Mouse (Mus musculus): Measurements from ENCODE around the gene L3mbtl2.
"Not testable (repeated sequence)": the region's sequence is repeated elsewhere in the genome, so short reads cannot be mapped to it uniquely, and the experiment has no call there.

The L3mbtl2 gene

DNA sequence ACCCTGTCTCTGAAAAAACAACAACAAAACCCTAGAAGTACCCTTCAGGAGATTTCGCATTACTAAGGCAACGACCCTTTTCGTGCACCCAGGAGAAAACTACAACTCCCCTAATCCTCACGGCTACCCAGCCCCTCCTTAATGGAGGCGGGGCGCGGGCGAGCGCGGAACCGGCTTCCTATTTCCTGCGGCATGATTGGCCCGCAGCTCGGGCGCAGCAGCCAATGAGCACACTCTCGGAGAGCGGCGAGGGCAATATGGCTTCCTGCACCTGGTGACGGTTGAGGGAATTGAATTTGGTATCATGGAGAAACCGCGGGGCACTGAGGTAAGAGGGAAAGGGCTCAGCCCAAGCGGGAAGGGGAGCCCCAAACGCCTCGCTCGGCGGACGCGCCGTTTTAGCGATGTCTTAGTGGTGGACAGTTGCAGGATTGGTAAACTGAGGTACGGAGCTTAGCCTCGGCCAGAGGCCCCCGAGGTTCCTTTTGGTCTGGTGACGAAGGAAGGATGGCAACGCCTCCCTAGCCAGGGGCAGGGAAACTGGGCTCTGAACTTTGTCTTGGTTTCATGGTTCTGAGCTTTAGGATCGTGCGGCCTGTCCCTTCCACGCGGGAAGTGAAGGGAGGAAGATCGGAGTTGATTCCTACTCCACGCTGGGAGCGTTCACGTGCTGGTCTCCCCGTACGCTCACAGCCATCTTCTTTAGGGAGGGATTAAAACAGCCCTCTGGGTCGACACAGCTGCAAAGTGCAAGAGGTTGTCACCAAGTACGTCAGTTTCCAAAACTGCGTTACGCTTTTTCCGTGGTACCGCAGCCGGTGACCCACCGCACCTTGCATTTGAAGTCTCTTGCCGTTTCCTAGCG lies at the start of gene L3mbtl2:
L3mbtl2 (plus strand) TSS at position 193 of the 865 bp plus-strand sequence.
- DNase-seq: peak; percentile 90

DNA sequence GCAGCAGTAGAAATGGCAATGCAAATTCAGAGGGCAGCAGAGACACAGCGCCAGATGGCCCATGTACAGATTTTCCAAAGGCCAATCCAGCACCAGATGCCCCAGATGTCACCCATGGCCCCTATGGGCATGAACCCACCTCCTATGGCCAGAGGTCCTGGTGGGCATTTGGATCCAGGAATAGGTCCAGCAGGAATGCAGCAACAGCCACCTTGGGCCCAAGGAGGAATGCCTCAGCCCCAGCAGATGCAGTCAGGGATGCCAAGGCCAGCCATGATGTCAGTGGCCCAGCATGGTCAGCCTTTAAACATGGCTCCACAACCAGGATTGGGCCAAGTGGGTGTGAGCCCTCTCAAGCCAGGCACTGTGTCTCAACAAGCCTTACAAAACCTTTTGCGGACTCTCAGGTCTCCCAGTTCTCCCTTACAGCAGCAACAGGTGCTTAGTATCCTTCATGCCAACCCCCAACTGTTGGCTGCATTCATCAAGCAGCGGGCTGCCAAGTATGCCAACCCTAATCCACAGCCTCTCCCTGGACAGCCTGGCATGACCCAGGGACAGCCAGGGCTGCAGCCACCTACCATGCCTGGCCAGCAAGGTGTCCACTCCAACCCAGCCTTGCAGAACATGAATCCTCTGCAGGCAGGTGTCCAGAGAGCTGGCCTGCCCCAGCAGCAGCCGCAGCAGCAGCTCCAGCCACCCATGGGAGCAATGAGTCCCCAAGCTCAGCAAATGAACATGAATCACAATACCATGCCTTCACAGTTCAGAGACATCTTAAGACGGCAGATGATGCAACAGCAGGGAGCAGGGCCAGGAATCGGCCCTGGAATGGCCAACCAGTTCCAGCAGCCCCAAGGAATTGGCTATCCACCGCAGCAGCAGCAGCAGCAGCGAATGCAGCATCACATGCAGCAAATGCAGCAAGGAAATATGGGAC lies 13.9 kb upstream of the L3mbtl2 start:
- no peak for DNase-seq

DNA sequence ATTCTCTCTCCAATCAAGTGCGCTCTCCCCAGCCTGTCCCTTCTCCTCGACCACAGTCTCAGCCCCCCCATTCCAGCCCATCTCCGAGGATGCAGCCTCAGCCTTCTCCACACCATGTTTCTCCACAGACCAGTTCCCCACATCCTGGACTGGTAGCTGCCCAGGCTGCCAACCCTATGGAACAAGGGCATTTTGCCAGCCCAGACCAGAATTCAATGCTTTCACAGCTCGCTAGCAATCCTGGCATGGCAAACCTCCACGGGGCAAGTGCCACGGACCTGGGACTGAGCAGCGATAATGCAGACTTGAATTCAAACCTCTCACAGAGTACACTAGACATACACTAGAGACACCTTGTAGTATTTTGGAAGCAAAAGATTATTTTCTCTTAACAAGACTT lies 13.1 kb upstream of the L3mbtl2 start:
- DNase-seq: no peak

DNA sequence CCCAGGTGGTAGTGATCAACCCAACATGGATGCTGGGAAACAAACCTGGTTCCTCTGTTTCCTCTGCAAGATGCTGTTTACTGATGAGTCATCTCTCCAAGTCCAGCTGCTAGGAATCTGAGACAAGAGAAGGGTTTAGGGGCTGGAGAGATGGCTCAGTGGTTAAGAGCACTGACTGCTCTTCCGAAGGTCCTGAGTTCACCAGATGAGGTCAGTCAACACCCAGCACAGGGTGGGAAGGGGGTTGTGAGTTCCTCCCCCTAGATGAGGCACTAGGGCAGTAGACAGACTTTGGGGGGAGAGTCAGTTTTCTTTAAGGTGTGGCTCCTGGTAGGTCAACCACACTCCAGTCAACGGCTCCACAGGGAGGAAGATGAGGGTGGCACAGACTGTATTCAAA lies 2.0 kb upstream of the L3mbtl2 start:
- no peak for DNase-seq

DNA sequence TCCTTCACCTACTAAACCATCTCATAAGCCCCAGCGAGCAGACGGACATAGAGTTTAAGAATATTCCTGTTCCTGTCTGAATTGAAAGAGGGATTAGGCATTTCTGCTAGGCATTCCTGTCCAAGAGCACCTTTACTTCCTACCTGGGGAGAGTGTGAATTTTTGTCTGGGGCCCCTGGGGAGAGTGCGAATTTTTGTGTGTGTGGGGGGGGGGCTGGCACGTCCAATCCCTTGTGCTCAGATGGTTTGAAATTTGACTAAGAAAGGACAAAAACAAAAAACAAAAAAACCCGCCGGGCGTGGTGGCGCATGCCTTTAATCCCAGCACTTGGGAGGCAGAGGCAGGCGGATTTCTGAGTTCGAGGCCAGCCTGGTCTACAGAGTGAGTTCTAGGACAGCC lies 408 bp upstream of the L3mbtl2 start:
- DNase-seq: no peak

DNA sequence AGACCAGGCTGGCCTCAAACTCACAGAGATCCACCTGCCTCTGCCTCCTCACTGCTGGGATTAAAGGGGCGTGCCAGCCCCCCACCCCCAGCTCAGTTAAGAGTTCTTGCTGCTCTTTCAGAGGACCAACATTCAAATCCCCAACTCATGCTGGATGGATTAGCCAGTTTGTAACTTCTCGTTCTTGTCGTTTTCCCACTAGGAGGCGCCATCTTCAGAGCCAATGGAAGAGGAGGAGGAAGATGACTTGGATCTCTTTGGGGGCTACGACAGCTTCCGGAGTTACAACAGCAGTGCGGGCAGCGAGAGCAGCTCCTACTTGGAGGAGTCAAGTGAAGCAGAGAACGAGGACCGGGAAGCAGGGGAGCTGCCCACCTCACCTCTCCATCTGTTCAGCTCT lies 3.3 kb downstream of the L3mbtl2 start:
- no peak for DNase-seq

DNA sequence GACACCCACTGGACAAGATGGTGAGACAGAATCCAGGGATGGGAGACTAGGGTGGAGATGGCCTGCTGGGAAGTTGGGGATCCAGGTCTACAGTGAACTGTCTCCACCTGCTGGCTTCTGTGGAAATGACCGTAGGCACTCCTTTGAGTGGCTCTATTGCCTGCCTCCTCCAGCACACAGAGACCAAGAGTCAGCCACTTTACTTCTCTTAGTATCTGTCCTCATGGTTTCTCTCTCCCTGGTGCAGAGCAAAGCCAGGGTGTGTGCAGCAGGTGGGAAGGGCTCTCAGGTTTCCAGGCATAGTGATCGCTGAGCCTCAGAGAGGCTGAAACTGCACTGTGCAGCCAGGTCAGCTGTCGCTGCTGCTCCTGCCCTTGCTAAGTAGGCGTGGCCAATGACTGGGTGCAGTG lies 6.5 kb downstream of the L3mbtl2 start:
- no peak for DNase-seq

DNA sequence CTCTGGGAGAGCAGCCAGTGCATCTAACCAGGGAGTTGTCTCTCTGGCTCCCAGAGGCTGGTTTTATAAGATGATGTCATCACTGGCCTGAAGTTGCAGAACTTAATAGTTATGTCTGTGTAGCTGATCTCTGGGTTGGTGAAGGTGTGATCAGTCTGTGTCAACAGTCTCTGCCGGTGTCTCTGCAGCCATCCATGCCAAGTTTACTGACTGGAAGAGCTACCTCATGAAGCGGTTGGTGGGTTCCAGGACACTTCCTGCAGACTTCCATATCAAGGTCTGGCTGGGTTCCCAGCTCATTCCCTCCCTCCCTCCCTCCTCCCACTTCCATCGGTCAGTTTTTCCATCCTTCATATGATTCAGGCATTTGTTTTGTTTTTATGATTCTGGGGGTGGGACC lies 12.9 kb downstream of the L3mbtl2 start:
- DNase-seq: no peak

DNA sequence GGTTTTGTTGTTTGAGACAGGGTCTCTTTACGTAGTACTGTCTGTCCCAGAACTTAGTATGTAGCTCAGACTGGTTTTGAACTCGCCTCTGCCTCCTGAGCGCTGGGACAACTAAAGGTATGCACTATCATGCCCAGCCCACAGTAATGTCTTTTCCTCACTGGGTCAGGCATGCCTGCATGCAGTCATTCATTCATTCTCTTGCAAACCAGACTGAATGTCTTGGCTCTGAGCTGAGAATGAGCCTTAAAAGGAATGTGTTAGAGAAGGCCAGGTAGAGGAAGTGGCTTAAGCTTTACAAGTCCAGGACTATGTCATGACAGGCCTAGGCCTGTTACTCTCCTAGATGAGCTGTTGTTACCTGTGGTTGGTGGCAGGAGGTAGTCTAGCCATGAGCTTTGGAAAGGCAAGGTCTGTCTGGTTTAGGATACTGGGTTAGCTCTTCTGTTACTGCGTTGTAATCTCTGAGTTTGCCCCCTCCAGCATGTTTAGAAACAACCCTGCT lies 16.7 kb downstream of the L3mbtl2 start:
- no peak for DNase-seq

DNA sequence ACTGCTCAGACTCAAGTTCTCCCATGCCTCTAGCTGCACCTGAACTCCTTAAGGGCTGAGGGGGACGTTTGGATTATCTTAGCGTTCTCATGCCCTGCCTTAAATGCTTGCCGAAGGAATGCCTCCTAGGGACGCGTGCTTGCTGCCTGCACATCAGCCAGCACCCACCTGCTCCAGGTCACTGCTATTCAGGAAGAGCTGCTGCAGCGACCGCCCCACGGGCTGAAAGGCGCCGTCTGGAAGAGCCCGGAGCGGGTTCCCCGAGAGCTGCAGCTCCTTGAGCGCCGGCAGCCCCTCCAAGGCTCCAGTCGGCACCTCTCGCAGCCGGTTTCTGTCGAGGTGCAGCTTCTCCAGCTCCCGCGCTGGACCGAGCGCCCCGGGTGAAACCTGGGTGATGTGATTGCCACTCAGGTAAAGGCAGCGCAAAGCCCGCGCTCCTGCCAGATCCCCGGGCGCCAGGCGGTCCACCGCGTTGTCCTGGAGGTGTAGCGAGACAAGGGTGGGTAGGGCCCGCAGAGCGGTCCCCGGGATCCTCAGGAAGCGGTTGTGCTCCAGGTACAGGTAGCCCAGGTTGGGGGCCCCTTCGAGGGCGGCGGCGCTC lies 29.8 kb downstream of the L3mbtl2 start:
- DNase-seq: no peak

DNA sequence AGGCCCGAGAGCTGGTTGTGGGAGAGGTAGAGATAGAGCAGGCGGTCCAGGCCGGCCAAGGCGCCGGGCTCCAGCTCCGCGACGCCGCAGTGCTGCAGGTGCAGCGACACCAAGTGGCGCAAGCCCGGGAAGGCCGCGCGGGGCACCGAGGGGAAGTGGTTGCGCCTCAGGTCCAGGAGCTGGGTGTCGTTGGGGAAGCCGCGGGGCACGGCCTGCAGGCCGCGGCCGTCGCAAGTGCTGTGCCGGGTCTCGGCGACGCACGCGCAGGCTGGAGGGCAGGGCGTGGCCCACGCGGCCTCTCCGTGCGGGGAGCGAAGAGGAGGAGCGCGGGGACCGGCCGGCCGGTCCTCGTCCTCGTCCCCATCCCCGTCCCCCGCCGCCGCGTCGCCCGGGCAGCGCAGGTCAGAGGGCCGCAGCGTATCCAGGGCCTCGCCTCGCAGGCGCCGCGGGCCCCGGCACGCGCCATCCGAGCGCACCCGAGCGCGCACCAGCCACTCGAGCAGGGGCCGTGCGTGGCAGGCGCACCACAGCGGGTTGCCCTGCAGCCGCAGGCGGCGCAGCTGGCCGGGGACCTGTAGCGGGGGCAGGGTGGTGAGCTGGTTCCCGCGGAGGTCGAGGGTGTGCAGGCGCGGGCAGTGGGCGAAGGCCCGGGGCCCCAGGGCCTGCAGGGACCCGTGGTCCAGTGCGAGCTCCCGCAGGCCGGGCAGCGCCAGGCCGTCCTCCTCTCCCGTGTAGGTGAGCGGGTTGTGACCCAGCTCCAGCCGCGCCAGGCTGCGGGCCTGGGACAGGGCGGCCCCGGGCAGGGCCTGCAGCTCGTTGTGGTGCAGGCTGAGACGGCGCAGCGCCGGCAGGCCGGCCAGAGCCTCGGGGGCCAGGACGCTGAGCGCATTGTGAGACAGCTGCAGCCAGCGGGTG lies 30.5 kb downstream of the L3mbtl2 start:
- DNase-seq: peak; percentile 80

DNA sequence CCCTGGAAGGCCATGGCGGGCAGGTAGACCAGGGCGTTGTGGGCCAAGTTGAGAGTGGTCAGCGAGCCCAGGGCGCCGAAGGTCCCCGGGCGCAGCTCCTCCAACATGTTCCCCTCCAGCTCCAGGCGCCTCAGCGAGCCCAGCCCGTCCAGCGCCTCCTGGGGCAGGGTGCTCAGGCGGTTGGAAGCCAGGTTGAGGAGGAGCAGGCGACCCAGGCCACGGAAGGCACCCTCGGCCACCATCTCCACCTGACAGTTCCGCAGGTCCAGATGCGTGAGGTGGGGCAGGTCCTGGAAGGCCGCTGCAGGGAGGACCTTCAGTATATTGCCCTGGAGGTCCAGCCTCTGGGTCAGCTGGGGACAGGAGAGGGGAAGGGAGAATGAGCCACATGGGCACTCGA lies 31.2 kb downstream of the L3mbtl2 start:
- DNase-seq: no peak

DNA sequence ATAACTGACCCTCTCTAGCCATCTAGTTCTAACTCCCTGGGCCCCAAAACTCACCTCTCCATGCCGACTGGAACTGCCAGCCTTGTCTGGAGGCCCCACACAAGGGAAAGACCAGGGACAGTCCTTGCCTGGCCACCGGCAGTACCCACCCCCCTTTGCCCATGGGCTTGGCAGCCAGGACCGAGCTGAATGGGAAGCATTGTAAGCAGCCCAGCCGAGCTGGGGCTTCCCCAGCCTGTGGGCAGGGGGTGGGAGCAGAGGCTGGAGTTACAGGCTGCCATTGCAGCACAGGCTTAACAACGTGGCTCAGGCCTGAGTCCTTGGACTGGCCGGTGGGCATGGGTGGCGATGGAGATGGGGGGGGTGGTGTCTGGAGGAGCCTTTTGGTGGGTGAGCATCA lies 33.5 kb downstream of the L3mbtl2 start, which contains the start of gene Chadl:
Chadl (minus strand) TSS at position 113 of the 400 bp plus-strand sequence.
- no peak for DNase-seq

DNA sequence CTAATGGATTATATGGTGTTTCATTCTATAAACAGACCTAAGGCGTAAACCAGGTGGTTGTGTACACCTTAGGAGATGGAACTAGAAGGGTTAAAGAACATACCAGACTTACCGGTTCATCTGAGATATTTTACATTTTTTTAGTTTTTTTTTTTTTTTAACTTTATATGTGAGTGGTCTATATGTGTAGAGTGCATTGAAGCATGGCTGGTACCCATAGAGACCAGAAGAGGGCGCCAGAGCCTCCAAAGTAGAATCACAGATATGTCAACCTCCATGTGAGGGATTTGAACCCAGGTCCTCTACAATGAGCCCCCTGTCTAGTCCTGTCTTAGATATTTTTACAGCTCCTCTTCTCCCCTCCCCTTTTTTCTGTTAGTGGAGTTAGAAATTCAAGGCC lies 34.2 kb downstream of the L3mbtl2 start:
- DNase-seq: peak; percentile 29

DNA sequence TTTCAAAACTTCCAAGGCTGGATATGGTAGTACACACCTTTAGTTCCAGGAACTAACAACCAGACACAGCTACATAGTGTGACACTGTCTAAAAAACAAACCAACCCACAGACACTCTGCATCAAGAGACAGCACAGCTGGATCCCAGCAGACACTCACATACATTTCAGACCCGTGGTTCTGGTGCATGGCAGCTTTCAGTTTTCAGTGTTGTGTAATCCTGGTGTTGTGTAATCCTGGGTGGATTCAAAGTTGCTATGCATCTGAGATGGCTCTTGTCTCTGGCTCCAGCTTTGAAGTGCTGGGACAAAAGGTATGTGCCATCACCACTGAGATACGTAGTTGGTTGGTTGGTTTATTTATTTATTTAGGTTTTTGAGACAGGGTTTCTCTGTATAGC lies 34.8 kb downstream of the L3mbtl2 start:
- DNase-seq: no peak

DNA sequence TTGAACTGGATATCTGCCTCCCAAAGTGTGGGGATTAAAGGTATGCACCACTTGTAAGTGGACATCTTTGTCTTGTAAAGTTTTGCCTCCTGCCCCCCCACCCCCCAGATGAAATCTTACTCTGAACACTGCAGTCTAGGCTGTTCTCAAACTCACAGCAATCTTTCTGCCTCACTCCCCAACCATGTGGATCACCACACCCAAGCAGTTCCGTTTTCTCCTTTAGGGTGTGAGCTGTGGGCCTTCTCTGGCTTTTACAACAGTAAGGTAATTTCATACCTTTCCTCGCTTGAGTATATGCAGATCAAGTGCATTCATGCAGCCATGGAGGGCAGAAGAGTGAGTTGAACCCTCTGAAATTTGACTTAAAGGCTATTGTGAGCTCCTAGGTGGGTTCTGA lies 36.5 kb downstream of the L3mbtl2 start:
- DNase-seq: no peak

DNA sequence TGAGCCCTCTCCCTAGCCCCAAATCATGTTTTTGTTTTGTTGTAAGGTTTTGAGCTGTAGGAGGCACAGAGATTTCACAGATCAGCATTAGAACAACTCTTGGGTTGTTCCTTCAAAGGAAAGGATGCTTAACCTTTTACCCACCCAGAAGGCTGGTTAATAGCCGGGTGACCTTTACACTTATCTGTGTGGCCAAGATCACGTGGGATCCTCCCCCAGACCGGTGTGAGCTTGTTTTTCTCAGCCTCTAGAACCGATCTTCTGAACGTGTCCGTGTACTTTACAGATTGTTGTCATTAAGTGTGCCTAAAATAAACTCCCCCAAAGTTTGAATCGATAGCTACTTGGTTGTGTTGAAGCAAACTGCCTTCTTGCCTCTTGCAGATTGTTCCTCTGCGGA lies 36.9 kb downstream of the L3mbtl2 start:
- DNase-seq: peak; percentile 85

DNA sequence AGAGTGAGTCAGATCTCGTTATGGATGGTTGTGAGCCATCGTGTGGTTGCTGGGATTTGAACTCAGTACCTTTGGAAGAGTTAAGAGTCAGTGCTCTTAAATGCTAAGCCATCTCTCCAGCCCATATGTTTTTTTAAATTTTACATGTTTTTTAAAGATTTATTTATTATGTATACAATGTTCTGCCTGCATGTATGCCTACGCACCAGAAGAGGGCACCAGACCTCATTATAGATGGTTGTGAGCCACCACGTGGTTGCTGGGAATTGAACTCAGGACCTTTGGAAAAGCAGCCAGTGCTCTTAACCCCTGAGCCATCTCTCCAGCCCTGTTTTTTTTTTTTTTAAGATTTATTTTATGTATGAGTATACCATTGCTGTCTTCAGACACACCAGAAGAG lies 37.7 kb downstream of the L3mbtl2 start:
- not testable (repeated sequence) for DNase-seq

DNA sequence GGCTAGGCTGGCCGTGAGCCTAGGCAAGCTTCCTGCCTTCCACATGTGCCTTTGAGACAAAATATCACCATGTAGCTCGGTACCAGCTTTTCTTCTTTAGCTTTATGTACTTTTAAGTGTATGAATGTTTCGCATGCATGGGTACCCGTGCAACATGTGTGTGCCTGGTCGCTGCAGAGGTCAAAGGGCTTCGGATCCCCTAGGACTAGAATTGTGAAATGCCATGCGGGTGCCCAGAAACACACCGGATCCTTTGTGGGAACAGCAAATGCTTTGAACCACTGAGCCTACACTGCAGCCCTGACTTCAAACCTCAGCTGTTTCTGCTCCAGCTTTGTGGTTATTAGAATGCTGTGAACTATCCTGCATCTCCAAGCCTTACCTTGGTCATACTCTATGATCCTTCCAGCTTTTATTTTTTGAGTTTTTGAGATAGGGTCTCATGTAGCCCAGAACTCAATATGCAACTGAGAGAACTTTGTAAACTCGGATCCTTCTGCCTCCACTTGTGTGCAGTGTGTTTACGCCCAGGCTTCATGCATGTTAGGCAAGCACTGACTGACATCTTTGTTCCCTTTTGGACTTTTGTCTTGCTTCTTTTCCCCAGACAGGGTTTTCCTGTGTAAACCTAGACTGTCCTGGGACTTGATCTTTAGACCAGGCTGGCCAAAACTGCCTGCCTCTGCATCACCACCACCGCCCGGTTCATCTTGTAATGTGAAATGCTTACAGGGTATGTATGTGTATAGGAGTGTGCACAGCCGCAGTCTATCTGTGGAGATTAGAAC lies 38.8 kb downstream of the L3mbtl2 start:
- DNase-seq: no peak

DNA sequence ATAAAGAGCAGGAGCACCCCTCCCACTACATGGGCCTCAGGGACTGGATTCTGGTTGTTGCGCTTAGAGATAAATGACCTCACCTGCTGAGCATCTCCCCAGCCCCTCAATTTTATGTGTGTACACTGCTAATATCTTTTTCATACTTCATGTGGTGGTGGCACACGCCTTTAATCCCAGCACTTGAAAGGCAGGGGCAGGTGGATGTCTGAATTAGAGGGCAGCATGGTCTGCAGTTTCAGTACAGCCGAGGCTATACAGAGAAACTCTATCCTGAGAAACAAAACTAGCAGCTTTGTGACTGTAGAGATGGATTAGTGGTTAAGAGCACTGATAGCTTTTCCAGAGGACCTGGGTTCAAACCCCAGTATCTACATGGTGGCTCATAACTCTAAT lies 39.4 kb downstream of the L3mbtl2 start:
- no peak for DNase-seq

DNA sequence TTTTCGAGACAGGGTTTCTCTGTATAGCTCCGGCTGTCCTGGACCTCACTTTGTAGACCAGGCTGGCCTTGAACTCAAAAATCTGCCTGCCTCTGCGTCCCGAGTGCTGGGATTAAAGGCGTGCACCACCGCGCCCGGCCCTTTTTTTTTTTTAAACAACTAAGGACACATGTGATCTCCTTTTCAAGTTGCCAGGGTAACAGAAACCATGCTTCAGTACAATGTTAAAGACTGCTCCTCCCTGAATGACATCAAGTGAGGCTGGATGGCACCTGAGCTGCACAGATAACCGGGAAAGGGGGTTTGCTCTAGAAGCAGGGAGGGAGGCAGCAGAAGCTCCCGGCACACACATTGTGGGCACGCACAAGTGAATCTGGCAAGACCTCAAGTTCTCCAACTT lies 45.3 kb downstream of the L3mbtl2 start:
- DNase-seq: no peak
